Mouse (Mus musculus) mouse trophoblast stem cell (cell line): ENCODE data around the gene Afg3l1.
"Not testable (repeated sequence)": the region's sequence is repeated elsewhere in the genome, so short reads cannot be mapped to it uniquely, and the experiment has no call there.

Experiments used
- in situ Hi-C, 2 experiments: fragments of 300-500 bp; cut with MseI, MboI; formaldehyde crosslinking; loops; 2 replicates in 1 of 2; 3 replicates in 1 of 2; pipeline ENCODE4 v1.15.1; 2025

Gene Afg3l1

DNA sequence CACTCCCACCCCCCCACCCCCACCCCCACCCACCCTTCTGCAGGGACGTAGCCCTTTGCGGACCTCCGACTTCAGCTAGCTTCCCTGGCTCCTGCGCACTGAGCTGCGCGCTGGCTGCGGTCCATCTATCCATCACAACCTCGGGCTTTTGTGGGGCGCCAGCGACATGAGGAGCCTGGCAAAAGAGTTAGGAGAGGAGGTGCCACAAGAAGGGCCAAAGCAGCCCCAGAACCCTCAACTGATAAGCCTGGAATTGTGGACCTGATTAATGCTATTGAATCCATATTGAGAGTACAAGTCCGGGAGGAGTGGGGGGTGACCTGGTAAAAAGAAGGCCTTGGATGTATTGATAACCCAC lies 37.8 kb downstream of the Afg3l1 start:
- in situ Hi-C loops, result no loop called here

- in situ Hi-C loops, result no loop called here
Observed at GRCm38 (mm10) chr8:123516596-123516995, 38.9 kb downstream of the Afg3l1 start.

GRCm38 (mm10) chr8:123518172-123518571 lies 40.5 kb downstream of the Afg3l1 start:
- in situ Hi-C loops, result no loop called here

DNA sequence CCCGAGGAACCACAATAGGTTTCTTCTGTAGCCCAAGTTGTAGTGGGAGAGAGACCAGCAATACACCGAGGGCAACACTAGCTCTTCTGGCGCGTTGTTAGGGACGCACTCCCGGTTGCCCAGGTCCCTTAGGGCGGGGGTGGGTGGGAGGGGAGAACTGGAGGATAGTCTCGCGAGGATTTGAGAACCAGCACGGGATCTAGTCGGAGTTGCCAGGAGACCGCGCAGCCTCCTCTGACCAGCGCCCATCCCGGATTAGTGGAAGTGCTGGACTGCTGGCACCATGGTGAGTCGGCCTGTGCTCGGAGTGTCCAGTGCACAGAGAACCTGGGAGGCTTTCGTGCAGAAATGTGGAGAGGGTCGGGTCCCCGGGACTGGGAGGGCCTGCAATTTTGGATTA lies 41.0 kb downstream of the Afg3l1 start, which contains the start of gene Gas8:
TSS of gene Gas8 (plus strand) at position 168 of the 400 bp plus-strand sequence.
- in situ Hi-C loops, result no loop called here

- in situ Hi-C loops, result not testable (repeated sequence)
Observed at GRCm38 (mm10) chr8:123520048-123520447, 42.3 kb downstream of the Afg3l1 start.

GRCm38 (mm10) chr8:123527720-123528489 lies 50.2 kb downstream of the Afg3l1 start:
- in situ Hi-C loops, result no loop called here

- in situ Hi-C loops, result no loop called here
Observed at GRCm38 (mm10) chr8:123536242-123536989, 58.7 kb downstream of the Afg3l1 start.

GRCm38 (mm10) chr8:123536990-123537380 lies 59.3 kb downstream of the Afg3l1 start:
- in situ Hi-C loops, result no loop called here

GRCm38 (mm10) chr8:123537641-123538040 lies 59.9 kb downstream of the Afg3l1 start:
- in situ Hi-C loops, result not testable (repeated sequence)
